Mouse (Mus musculus) midbrain, embryonic 11.5 days (tissue): ENCODE data around the gene Sgsm2. TPM values are rescaled to one million over a fixed set of nuclear protein-coding genes. Genes with fewer than 3 reads are reported as not detected.

ENCODE experiments used
- ATAC-seq: fragments of 200-750 bp; cut with Nextera tagmentation; 2 replicates; pipeline ENCODE4 v1.8.0; 2017; ENCODE audit warnings: moderate TSS enrichment, moderate library complexity; ENCODE audit not compliant: low FRiP score
- DNase-seq: peaks from one replicate; pipeline ENCODE4 v3.0.0; 2015; ENCODE audit warnings: low spot score; ENCODE audit errors: missing footprints
- H3K27ac ChIP-seq: fragments of 300-500 bp; sonication (generic); 2 replicates; pipeline ENCODE4 v1.5.1; 2014; ENCODE audit warnings: low read depth, low read length
- H3K27me3 ChIP-seq: fragments of 300-500 bp; sonication (generic); 2 replicates; pipeline ENCODE4 v1.6.1; 2014; ENCODE audit warnings: mild to moderate bottlenecking, low read length, moderate library complexity, mixed read lengths; ENCODE audit not compliant: control insufficient read depth, insufficient read depth
- H3K36me3 ChIP-seq: fragments of 300-500 bp; sonication (generic); 2 replicates; pipeline ENCODE4 v1.6.1; 2014; ENCODE audit warnings: mild to moderate bottlenecking, low read length, moderate library complexity, mixed read lengths; ENCODE audit not compliant: control insufficient read depth, insufficient read depth
- H3K4me1 ChIP-seq: fragments of 300-500 bp; sonication (generic); 2 replicates; pipeline ENCODE4 v1.6.1; 2014; ENCODE audit warnings: low read length; ENCODE audit not compliant: control insufficient read depth, insufficient read depth
- H3K4me2 ChIP-seq: fragments of 300-500 bp; sonication (generic); 2 replicates; pipeline ENCODE4 v1.6.1; 2014; ENCODE audit warnings: mild to moderate bottlenecking, moderate library complexity
- H3K4me3 ChIP-seq: fragments of 300-500 bp; sonication (generic); 2 replicates; pipeline ENCODE4 v1.5.1; 2014; ENCODE audit warnings: low read depth, low read length
- H3K9ac ChIP-seq: fragments of 300-500 bp; sonication (generic); 2 replicates; pipeline ENCODE4 v1.6.1; 2014; ENCODE audit warnings: low read length
- H3K9me3 ChIP-seq: fragments of 300-500 bp; sonication (generic); 2 replicates; pipeline ENCODE4 v1.6.1; 2016; ENCODE audit warnings: low read length; ENCODE audit not compliant: control insufficient read depth
- WGBS: fragments of 180-500 bp; shearing (Covaris S2); extraction: QIAGEN DNeasy Blood & Tissue Kit; methylation state at CpG from one replicate; pipeline ENCODE4 v1.1.7; 2014; 5-methylcytosine and 5-hydroxymethylcytosine counted together
- polyA plus RNA-seq: library from polyadenylated mRNA; unstranded; fragments of >200 nt; fragmentation: Nextera tagmentation; extraction: Ambion mirVana; gene quantifications from 2 replicates; pipeline ENCODE4 v1.2.1, GENCODE M21; 2014

The Sgsm2 gene
- polyA plus RNA-seq, 1 experiment from 2014 or later = 6.8 TPM

DNA sequence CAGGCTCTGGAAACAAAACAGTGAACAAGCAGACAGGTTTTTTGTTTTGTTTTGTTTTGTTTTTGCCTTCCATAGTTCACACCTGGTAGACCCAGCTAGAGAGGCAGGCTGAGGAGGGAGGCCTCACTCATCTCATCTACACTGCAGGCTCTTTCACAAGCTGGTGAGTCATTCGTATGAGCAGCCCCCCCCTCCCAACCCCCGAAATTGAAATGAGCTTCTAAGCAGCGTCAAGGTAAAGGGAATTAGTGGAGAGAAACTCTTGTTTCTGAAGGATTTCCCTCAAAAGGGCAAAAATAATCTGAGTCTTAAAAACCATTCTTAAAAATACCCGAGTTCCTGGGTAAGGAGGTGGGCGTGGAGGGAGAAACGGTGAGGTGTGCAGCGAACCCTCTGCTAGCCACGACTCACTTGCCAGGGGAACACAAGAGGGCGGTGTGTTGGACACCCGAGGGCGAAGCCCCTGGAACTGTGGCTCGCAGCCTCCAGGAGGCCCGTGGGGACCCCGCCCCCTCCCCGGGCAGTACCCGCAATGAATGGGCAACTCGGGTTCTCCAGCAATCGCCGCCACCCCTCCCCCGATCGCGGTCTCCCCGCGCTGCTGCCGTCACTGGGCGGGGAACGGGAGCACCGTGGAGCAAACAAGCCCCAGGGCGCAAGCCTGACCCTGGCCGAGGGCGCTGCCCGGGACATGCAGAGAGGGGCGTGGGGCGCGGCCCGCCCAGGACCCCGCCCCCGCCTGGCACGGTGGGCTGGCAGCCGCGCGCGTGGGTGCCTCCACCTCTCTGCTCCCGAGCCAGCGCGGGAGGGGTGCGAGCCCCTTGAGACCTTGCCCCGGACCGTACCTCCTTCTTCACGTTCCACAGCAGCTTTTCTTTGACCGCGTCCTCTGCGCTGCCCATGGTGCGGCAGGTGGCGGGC, 620 bp downstream of the Sgsm2 start:
- WGBS = under 1% methylated on average over 43 of the region's 55 CpGs
- no peaks in the 10 kb centered on the region for H3K9me3 ChIP-seq
- peaks cover 6% of the 10 kb centered on the region for H3K4me1 ChIP-seq
- peak overlapping the region; percentile 83 for H3K9ac ChIP-seq
- DNase-seq (peak; percentile 96), ATAC-seq (peak; percentile 71)
- no peaks in the 10 kb centered on the region for H3K27me3 ChIP-seq
- H3K27ac ChIP-seq = peak overlapping the region; percentile 64
- H3K4me3 ChIP-seq = peak overlapping the region; percentile 85
- H3K36me3 ChIP-seq = peaks cover 6% of the 10 kb centered on the region; the same call in 1 of the 2 replicates
- peak overlapping the region; percentile 89 for H3K4me2 ChIP-seq

- Histone ChIP-seq H3K4me3 (no peak overlapping the region), H3K9ac (no peak overlapping the region), H3K36me3 (no peaks in the 10 kb centered on the region; the same call in 1 of the 2 replicates), H3K27me3 (no peaks in the 10 kb centered on the region), H3K4me2 (no peak overlapping the region), H3K27ac (no peak overlapping the region), H3K9me3 (no peaks in the 10 kb centered on the region), H3K4me1 (peaks cover 6% of the 10 kb centered on the region)
- DNase-seq (no peak), ATAC-seq (no peak)
- 87% methylated on average over 4 of the region's 4 CpGs for WGBS
Observed at GRCm38 (mm10) chr11:74894619-74895018, 2.2 kb downstream of the Sgsm2 start.

GRCm38 (mm10) chr11:74883098-74883497, 13.8 kb downstream of the Sgsm2 start:
- Histone ChIP-seq H3K27me3 (no peaks in the 10 kb centered on the region), H3K4me1 (no peaks in the 10 kb centered on the region), H3K9ac (no peak overlapping the region), H3K36me3 (no peaks in the 10 kb centered on the region), H3K9me3 (no peaks in the 10 kb centered on the region), H3K4me3 (no peak overlapping the region), H3K4me2 (no peak overlapping the region), H3K27ac (no peak overlapping the region)
- no peak for ATAC-seq
- 93% methylated on average over 10 of the region's 10 CpGs for WGBS
- no peak for DNase-seq

GRCm38 (mm10) chr11:74881979-74882378, 14.9 kb downstream of the Sgsm2 start:
- Histone ChIP-seq H3K27ac (no peak overlapping the region), H3K9me3 (no peaks in the 10 kb centered on the region), H3K9ac (no peak overlapping the region), H3K4me2 (no peak overlapping the region), H3K36me3 (no peaks in the 10 kb centered on the region), H3K27me3 (no peaks in the 10 kb centered on the region), H3K4me3 (no peak overlapping the region), H3K4me1 (peaks cover under 1% of the 10 kb centered on the region; the same call in 1 of the 2 replicates)
- DNase-seq (no peak), ATAC-seq (no peak)
- 80% methylated on average over 14 of the region's 14 CpGs for WGBS

DNA sequence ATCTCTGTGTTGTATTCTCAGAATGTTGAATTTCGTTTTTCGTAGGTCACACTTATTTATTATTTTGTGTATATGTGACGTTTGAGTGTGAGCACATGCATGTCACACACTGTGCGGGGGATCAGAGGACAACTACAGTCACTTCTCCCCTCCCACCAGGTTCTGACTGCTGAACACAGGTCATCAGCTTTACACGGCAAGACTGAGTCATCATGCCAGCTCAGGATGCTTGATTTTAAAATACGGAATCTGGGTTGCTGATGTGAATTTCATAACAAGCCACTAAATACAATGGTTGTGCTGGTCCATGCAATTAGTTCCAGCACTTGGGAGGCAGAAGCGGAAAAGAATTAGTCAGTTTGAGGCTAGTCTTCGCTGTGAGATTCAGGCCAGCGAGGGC, 15.9 kb downstream of the Sgsm2 start:
- WGBS = 90% methylated on average over 9 of the region's 9 CpGs
- Histone ChIP-seq H3K4me2 (no peak overlapping the region), H3K9me3 (no peaks in the 10 kb centered on the region), H3K27ac (no peak overlapping the region), H3K9ac (no peak overlapping the region), H3K4me1 (peaks cover 7% of the 10 kb centered on the region; the same call in 1 of the 2 replicates), H3K27me3 (no peaks in the 10 kb centered on the region), H3K36me3 (no peaks in the 10 kb centered on the region), H3K4me3 (no peak overlapping the region)
- DNase-seq (no peak), ATAC-seq (no peak)

DNA sequence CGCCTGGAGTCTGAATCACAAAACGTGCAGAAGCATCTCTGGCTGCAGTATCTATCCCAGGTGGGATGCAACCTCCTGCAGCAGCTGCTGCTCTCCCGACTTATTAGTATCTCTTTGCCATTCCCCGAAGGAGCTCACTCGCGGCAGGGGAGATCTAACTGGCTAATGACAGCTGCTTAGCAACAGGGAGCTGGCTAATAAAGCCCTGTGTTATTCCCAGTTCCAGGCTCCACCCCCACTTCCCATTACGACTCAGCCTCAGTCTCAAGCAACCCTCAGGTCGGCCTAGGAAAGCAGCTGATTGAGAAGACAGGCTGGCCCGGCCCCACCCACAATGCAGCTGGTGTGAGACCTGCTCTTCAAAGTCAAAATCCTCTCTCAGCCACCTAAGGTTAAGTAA, 20.1 kb downstream of the Sgsm2 start:
- no peaks in the 10 kb centered on the region for H3K36me3 ChIP-seq
- H3K4me1 ChIP-seq = peaks cover 7% of the 10 kb centered on the region; the same call in 1 of the 2 replicates
- WGBS = 1% methylated on average over 9 of the region's 9 CpGs
- H3K4me3 ChIP-seq = no peak overlapping the region
- H3K4me2 ChIP-seq = no peak overlapping the region
- no peaks in the 10 kb centered on the region for H3K9me3 ChIP-seq
- H3K27me3 ChIP-seq = no peaks in the 10 kb centered on the region
- peak overlapping the region; percentile 35; the same call in 1 of the 2 replicates for H3K27ac ChIP-seq
- H3K9ac ChIP-seq = no peak overlapping the region
- ATAC-seq (peak; percentile 93), DNase-seq (no peak)

DNA sequence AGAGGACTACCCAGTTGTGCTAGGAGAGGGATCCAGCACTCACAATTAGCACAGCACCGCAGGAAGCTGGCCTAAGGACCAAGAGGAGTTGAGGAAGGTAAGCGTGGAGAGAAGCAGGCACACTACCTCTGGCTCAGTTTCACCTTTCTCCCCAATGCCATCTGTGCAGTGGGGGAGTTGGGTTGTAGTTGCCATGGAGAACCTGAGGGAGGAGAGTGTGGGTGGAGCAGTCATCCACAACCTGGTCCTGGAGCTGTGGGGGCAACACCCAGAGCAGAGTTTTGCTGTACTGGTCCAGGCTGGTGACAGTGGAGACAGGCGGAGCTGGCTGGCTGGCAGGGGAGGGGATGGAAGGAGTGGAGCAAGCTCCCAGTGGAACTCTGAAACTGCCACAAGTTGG, 22.2 kb downstream of the Sgsm2 start:
- WGBS = 65% methylated on average over 3 of the region's 3 CpGs
- ATAC-seq (no peak), DNase-seq (no peak)
- no peaks in the 10 kb centered on the region for H3K36me3 ChIP-seq
- no peak overlapping the region for H3K4me2 ChIP-seq
- no peaks in the 10 kb centered on the region for H3K9me3 ChIP-seq
- H3K4me3 ChIP-seq = no peak overlapping the region
- H3K27ac ChIP-seq = no peak overlapping the region
- no peaks in the 10 kb centered on the region for H3K27me3 ChIP-seq
- peaks cover 7% of the 10 kb centered on the region; the same call in 1 of the 2 replicates for H3K4me1 ChIP-seq
- H3K9ac ChIP-seq = no peak overlapping the region

DNA sequence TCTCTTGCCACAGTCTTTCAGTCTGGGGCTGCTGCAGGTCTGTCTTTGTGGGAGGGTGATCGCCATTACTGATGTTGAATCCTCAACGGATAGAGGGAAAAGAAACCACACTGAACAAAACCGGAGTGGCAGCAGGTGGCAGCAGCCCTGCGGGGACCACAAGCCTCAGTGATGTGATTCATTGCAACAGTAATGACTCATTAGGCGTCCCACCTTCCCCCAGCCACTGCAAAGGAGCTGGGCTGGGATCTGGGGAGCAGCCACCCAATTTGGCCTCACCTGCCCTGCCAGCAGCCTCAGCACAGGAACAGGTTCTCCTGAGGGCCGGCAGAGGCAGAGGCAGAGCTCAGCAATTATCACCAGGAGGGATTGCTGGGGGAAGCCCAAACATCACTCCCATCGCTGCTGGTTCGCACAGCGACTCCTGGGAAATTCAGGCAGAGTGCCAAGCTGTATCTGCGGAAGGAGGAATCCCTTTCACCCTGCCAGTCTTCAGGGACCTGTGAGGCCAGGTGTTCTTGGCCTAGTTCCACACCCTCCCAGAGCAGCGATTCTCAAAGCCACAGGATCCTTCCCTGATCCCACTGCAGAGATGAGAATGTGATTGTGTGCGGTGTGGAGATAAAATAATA, 25.8 kb downstream of the Sgsm2 start:
- ATAC-seq (no peak), DNase-seq (no peak)
- Histone ChIP-seq H3K36me3 (no peaks in the 10 kb centered on the region), H3K27me3 (no peaks in the 10 kb centered on the region), H3K4me1 (no peaks in the 10 kb centered on the region; the same call in 1 of the 2 replicates), H3K9me3 (no peaks in the 10 kb centered on the region), H3K9ac (no peak overlapping the region), H3K4me3 (no peak overlapping the region), H3K27ac (no peak overlapping the region), H3K4me2 (no peak overlapping the region)
- WGBS = 39% methylated on average over 12 of the region's 12 CpGs

DNA sequence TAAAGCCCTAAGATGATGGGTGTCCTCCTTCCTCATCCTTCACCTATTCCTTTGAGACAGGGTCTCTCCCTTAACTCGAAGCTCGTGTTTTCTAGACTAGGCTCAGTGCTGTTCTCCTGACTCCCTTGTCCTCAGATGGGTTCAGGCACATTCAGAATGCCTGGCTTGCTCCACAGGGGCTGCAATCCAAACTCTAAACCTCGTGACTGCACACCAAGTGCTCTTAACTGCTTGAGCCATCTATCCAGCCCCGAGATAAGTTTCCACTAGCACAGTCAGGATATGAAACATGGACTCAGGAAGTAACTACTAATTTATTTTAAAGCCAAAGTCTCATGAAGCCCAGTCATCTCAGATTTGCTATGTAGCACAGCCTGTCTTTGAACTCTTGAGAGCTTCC, 26.3 kb downstream of the Sgsm2 start:
- Histone ChIP-seq H3K4me1 (no peaks in the 10 kb centered on the region; the same call in 1 of the 2 replicates), H3K9me3 (no peaks in the 10 kb centered on the region), H3K4me3 (no peak overlapping the region), H3K4me2 (no peak overlapping the region), H3K9ac (no peak overlapping the region), H3K36me3 (no peaks in the 10 kb centered on the region), H3K27ac (no peak overlapping the region), H3K27me3 (no peaks in the 10 kb centered on the region)
- ATAC-seq = no peak
- DNase-seq = no peak
- 79% methylated on average over 4 of the region's 4 CpGs for WGBS
